24 mouse cellular contexts compared by ENCODE assay signal in the genomic region with DNA sequence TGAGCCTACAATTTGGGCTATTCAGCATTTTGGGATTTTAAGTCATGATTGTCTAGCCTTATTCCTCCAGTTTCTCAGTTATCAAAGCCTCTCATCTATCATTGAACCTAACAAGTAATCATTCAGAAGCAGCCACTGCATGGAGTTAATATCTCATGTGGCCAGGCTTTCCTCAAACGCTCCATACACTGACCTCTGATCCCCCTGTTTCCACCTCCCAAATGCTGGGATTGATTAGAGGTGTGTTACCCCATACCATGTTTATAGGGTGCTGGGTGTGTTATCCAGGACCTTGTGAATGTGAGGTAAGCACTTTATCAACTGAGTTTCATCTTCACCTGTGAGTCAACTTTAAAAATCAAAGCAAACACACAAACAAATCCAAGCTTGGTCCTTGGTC. TPM values are rescaled to one million over a fixed set of nuclear protein-coding genes. Genes with fewer than 3 reads are reported as not detected.
DNase-seq lines count a peak whose midpoint lies in the region; ATAC-seq and TF ChIP-seq lines count a peak whose summit lies in the region.
"Had no signal": no experiment of that assay in that cellular context is flagged by ENCODE, and none has a peak within 500 bp of the region (broad histone marks: within the 10 kb centered on the region; RNA-seq: fewer than 3 reads in every experiment).

No protein-coding gene starts in this region.

- no peaks in the 10 kb centered on the region for H3K9me3 ChIP-seq in heart, embryonic 11.5 days (replicated peaks; ENCODE audit: control insufficient read depth, low read length)
- no peaks in the 10 kb centered on the region for H3K9me3 ChIP-seq in liver, embryonic 11.5 days (ENCODE audit: control insufficient read depth, low read length)
- no peaks in the 10 kb centered on the region for H3K9me3 ChIP-seq in intestine, embryonic 16.5 days (ENCODE audit: control insufficient read depth, low read length)
- H3K9me3 ChIP-seq: heart, embryonic 10.5 days; liver, embryonic 13.5 days had no signal

- H3K4me3 ChIP-seq in heart, embryonic 11.5 days (ENCODE audit: low read depth, low read length): no peak overlapping the region
- H3K4me3 ChIP-seq in liver, adult 2 months (ENCODE audit: insufficient read depth, low read depth, low read length): no peak overlapping the region
- no peak overlapping the region for H3K4me3 ChIP-seq in liver, embryonic 11.5 days (ENCODE audit: low read depth, low read length)
- H3K4me3 ChIP-seq in intestine, embryonic 16.5 days (ENCODE audit: low read length): no peak overlapping the region
- H3K4me3 ChIP-seq in olfactory bulb, adult 2 months (ENCODE audit: insufficient read depth, low read depth, low read length): no peak overlapping the region
- H3K4me3 ChIP-seq: heart, embryonic 10.5 days; left cerebral cortex, adult 2 months; liver, embryonic 13.5 days had no signal

- TF ChIP-seq CTCF in liver, adult 2 months (IDR thresholded peaks at IDR 0.05; ENCODE audit: low read depth, low read length): no peak
- no peak for TF ChIP-seq CTCF in olfactory bulb, adult 2 months (IDR thresholded peaks at IDR 0.05; ENCODE audit: insufficient read depth, low read depth, low read length)

- no peak overlapping the region for H3K27ac ChIP-seq in heart, embryonic 11.5 days (ENCODE audit: low read depth, low read length)
- H3K27ac ChIP-seq in liver, adult 2 months (replicated peaks; ENCODE audit: insufficient read depth, low read depth, low read length): peak overlapping the region; percentile 20; the same call in 1 of the 2 replicates
- no peak overlapping the region for H3K27ac ChIP-seq in liver, embryonic 11.5 days (ENCODE audit: low read depth, low read length)
- peak overlapping the region; percentile 4; the same call in 1 of the 2 replicates for H3K27ac ChIP-seq in intestine, embryonic 16.5 days (ENCODE audit: low read length)
- H3K27ac ChIP-seq in olfactory bulb, adult 2 months (ENCODE audit: insufficient read depth, low read depth, low read length): peak overlapping the region; percentile 4; the same call in 1 of the 2 replicates
- H3K27ac ChIP-seq: heart, embryonic 10.5 days; left cerebral cortex, adult 2 months; liver, embryonic 13.5 days; macrophage had no signal

- WGBS in heart, embryonic 11.5 days (ENCODE audit: insufficient replicate concordance): 81% methylated on average over 1 of the region's 1 CpGs
- 15% methylated on average over 1 of the region's 1 CpGs for WGBS in liver, adult 2 months
- 82% methylated on average over 1 of the region's 1 CpGs for WGBS in liver, embryonic 11.5 days
- 40% methylated on average over 1 of the region's 1 CpGs for WGBS in intestine, embryonic 16.5 days
- WGBS in olfactory bulb, adult 2 months: 85% methylated on average over 1 of the region's 1 CpGs

- H3K9ac ChIP-seq in heart, embryonic 11.5 days (ENCODE audit: low read depth, low read length): no peak overlapping the region
- no peak overlapping the region for H3K9ac ChIP-seq in liver, adult 2 months (ENCODE audit: low read depth, low read length)
- no peak overlapping the region for H3K9ac ChIP-seq in liver, embryonic 11.5 days (ENCODE audit: low read depth, low read length)
- no peak overlapping the region for H3K9ac ChIP-seq in intestine, embryonic 16.5 days (ENCODE audit: low read depth, low read length)
- H3K9ac ChIP-seq: liver, embryonic 13.5 days had no signal

- peaks cover 24% of the 10 kb centered on the region for H3K4me1 ChIP-seq in heart, embryonic 11.5 days (ENCODE audit: control insufficient read depth, insufficient read depth, low read length)
- peaks cover 26% of the 10 kb centered on the region for H3K4me1 ChIP-seq in liver, adult 2 months (ENCODE audit: control insufficient read depth, insufficient read depth, low read length)
- H3K4me1 ChIP-seq in liver, embryonic 11.5 days (replicated peaks; ENCODE audit: control insufficient read depth, insufficient read depth, low read length): 0 out of 2 replicates have a peak, but pooled peaks cover 3% of the 10 kb centered on the region
- peaks cover 18% of the 10 kb centered on the region for H3K4me1 ChIP-seq in intestine, embryonic 16.5 days (ENCODE audit: control insufficient read depth, insufficient read depth, low read length)
- H3K4me1 ChIP-seq in olfactory bulb, adult 2 months (ENCODE audit: control insufficient read depth, insufficient read depth, low read length): peaks cover 16% of the 10 kb centered on the region

- no peak for ATAC-seq in heart, embryonic 11.5 days (replicated peaks; ENCODE audit: insufficient number of reproducible peaks, low FRiP score, low TSS enrichment)
- ATAC-seq in liver, embryonic 11.5 days (replicated peaks; ENCODE audit: low FRiP score): no peak
- ATAC-seq in intestine, embryonic 16.5 days: no peak
- ATAC-seq: CD4-positive, CD25-positive, alpha-beta regulatory T cell, adult 4 months; forebrain, embryonic 16.5 days; hindbrain, embryonic 16.5 days had no signal

- DNase-seq in heart, adult 11 months: peak; percentile 84
- peak; percentile 38 for DNase-seq in liver, adult 2 months (ENCODE audit: extremely low read depth, low read depth, low spot score)
- DNase-seq in liver, embryonic 11.5 days (ENCODE audit: low spot score): no peak
- DNase-seq in cerebellum, postnatal 4 days (ENCODE audit: low spot score in 2 of 2): no peak
- DNase-seq in right cerebral cortex, postnatal 14 days: no peak
- DNase-seq: adrenal gland, postnatal 25 days; cerebellum, adult 11-12 months; cerebellum, adult 9-11 months; kidney, adult 11 months; kidney, postnatal 25 days; liver, embryonic 13.5 days; lung, adult 2 months; lung, postnatal 10 days; midbrain, embryonic 14.5 days; thymus, postnatal 4 days had no signal

- no peak for TF ChIP-seq POLR2A in liver, adult 2 months (IDR thresholded peaks at IDR 0.05; ENCODE audit: extremely low read depth, insufficient read depth, low read length)
- TF ChIP-seq POLR2A in olfactory bulb, adult 2 months (IDR thresholded peaks at IDR 0.05; ENCODE audit: insufficient read depth, low read depth, low read length): no peak

- peaks cover 40% of the 10 kb centered on the region for H3K36me3 ChIP-seq in heart, embryonic 11.5 days (ENCODE audit: control insufficient read depth, insufficient read depth, low read length)
- peaks cover 41% of the 10 kb centered on the region for H3K36me3 ChIP-seq in liver, adult 2 months (ENCODE audit: control insufficient read depth, insufficient read depth, low read length)
- peaks cover 56% of the 10 kb centered on the region for H3K36me3 ChIP-seq in liver, embryonic 11.5 days (ENCODE audit: control insufficient read depth, insufficient read depth, low read length)
- H3K36me3 ChIP-seq in intestine, embryonic 16.5 days (ENCODE audit: control insufficient read depth, insufficient read depth, low read length): peaks cover 32% of the 10 kb centered on the region

- no peaks in the 10 kb centered on the region for H3K27me3 ChIP-seq in heart, embryonic 11.5 days (ENCODE audit: control insufficient read depth, insufficient read depth, low read length)
- no peaks in the 10 kb centered on the region for H3K27me3 ChIP-seq in liver, adult 2 months (ENCODE audit: control insufficient read depth, insufficient read depth, low read length)
- no peaks in the 10 kb centered on the region for H3K27me3 ChIP-seq in liver, embryonic 11.5 days (replicated peaks; ENCODE audit: control insufficient read depth, insufficient read depth, low read length)
- H3K27me3 ChIP-seq in intestine, embryonic 16.5 days (replicated peaks; ENCODE audit: control insufficient read depth, insufficient read depth, low read length): no peaks in the 10 kb centered on the region
- H3K27me3 ChIP-seq: liver, embryonic 13.5 days had no signal

- peaks cover 26% of the 10 kb centered on the region; the same call in 1 of the 2 replicates for H3K79me2 ChIP-seq in liver, adult 2 months (ENCODE audit: control insufficient read depth, insufficient read depth, low read length)

- no peak overlapping the region for H3K4me2 ChIP-seq in heart, embryonic 11.5 days
- H3K4me2 ChIP-seq in liver, embryonic 11.5 days: no peak overlapping the region
- H3K4me2 ChIP-seq in intestine, embryonic 16.5 days (ENCODE audit: low read depth, low read length): no peak overlapping the region
- H3K4me2 ChIP-seq: liver, embryonic 13.5 days had no signal

RNA-seq across cellular contexts. Expression of a gene that starts 28.7 kb away (rescaled TPM):
- 555 and 667 TPM in 2 replicates for polyA plus RNA-seq in heart, embryonic 11.5 days (2014; fragmentation: Nextera tagmentation; extraction: Ambion mirVana)
- total RNA-seq in liver, adult 2 months (2014; rRNA removed): 123 and 142 TPM in 2 replicates
- 45.6 and 51.7 TPM in 2 replicates for polyA plus RNA-seq in liver, adult 2 months (2012; rRNA removed)
- 302 and 334 TPM in 2 replicates for polyA plus RNA-seq in liver, embryonic 11.5 days (2014; fragmentation: Nextera tagmentation; extraction: Ambion mirVana)
- polyA plus RNA-seq in intestine, embryonic 16.5 days (2015; fragmentation: Nextera tagmentation; extraction: Ambion mirVana): 397 and 409 TPM in 2 replicates
- 216 and 232 TPM in 2 replicates for polyA plus RNA-seq in olfactory bulb, adult 2 months (2012; ENCODE audit: insufficient read depth, insufficient read length, low replicate concordance, missing spikeins)

Comparison
In these comparisons a context has a peak if more than half of its experiments do, and no peak if none do; other contexts are left out.
1. DNase-seq: peak in heart, adult 11 months (single experiment) and liver, adult 2 months (single experiment); none in liver, embryonic 11.5 days (single experiment), cerebellum, postnatal 4 days (0 of 2) and right cerebral cortex, postnatal 14 days (single experiment).
2. H3K27ac ChIP-seq: peak in liver, adult 2 months (single experiment), intestine, embryonic 16.5 days (single experiment) and olfactory bulb, adult 2 months (single experiment); none in heart, embryonic 11.5 days (single experiment) and liver, embryonic 11.5 days (single experiment).